Comparison of ENCODE assay signal across 9 mouse cellular contexts in the genomic region with DNA sequence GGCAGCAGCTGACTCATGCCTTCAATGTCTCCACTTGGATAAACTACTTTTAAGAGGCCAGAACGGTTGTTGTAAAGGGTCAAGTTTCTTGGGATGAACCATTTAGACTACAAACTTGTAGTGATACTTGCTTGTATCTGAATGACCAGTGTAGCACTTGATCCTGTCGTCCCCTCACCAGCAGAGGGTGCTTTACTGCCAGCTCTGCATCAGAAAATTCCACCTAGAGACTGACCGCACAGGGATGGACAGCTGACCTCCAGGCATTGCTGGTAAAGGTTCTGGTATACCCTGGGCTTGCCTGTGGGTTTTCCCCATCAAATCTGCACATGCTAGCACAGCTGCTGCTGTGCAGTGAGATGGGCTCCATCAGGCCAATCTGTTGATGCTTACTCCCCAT. TPM values are rescaled to one million over a fixed set of nuclear protein-coding genes. Genes with fewer than 3 reads are reported as not detected.
A peak's percentile ranks its signal among the peaks of the same experiment; 100 is the strongest.
DNase-seq lines count a peak whose midpoint lies in the region; ATAC-seq and TF ChIP-seq lines count a peak whose summit lies in the region.
"Had no signal": no experiment of that assay in that cellular context is flagged by ENCODE, and none has a peak within 500 bp of the region (broad histone marks: within the 10 kb centered on the region; RNA-seq: fewer than 3 reads in every experiment).

No protein-coding gene starts in this region.

- H3K4me3 ChIP-seq in liver, adult 2 months (ENCODE audit: insufficient read depth, low read depth, low read length) = no peak overlapping the region
- H3K4me3 ChIP-seq in liver, embryonic 11.5 days (ENCODE audit: low read depth, low read length) = no peak overlapping the region
- no peak overlapping the region for H3K4me3 ChIP-seq in lung, embryonic 14.5 days (ENCODE audit: low read depth, low read length)
- H3K4me3 ChIP-seq: stomach, embryonic 15.5 days had no signal

- peaks cover 7% of the 10 kb centered on the region; the same call in 1 of the 2 replicates for H3K36me3 ChIP-seq in liver, adult 2 months (ENCODE audit: control insufficient read depth, insufficient read depth, low read length)
- peaks cover 32% of the 10 kb centered on the region for H3K36me3 ChIP-seq in liver, embryonic 11.5 days (ENCODE audit: control insufficient read depth, insufficient read depth, low read length)
- H3K36me3 ChIP-seq in lung, embryonic 14.5 days (ENCODE audit: insufficient read depth) = peaks cover 54% of the 10 kb centered on the region

- peak; percentile 55 to 60 for DNase-seq in cerebellum, postnatal 10 days
- DNase-seq in liver, adult 2 months (ENCODE audit: extremely low read depth, low read depth, low spot score) = peak; percentile 42
- no peak for DNase-seq in liver, embryonic 11.5 days (ENCODE audit: low spot score)
- peak; percentile 57 for DNase-seq in embryo, embryonic 11 days
- peak; percentile 52 for DNase-seq in lung, embryonic 14.5 days
- DNase-seq in gastrocnemius, postnatal 25 days = no peak
- DNase-seq in layer of hippocampus, adult 9-11 months = no peak

- H3K9ac ChIP-seq in liver, adult 2 months (ENCODE audit: low read depth, low read length) = no peak overlapping the region
- H3K9ac ChIP-seq in liver, embryonic 11.5 days (ENCODE audit: low read depth, low read length) = no peak overlapping the region
- no peak overlapping the region for H3K9ac ChIP-seq in lung, embryonic 14.5 days
- H3K9ac ChIP-seq: stomach, embryonic 15.5 days had no signal

- peaks cover 3% of the 10 kb centered on the region for H3K4me1 ChIP-seq in liver, adult 2 months (ENCODE audit: control insufficient read depth, insufficient read depth, low read length)
- H3K4me1 ChIP-seq in liver, embryonic 11.5 days (replicated peaks; ENCODE audit: control insufficient read depth, insufficient read depth, low read length) = peaks cover 6% of the 10 kb centered on the region
- H3K4me1 ChIP-seq in lung, embryonic 14.5 days (ENCODE audit: insufficient read depth) = no peaks in the 10 kb centered on the region

- peak; percentile 70 for TF ChIP-seq CTCF in liver, adult 2 months (IDR thresholded peaks at IDR 0.05; ENCODE audit: low read depth, low read length)
- peak; percentile 60 for TF ChIP-seq CTCF in lung, embryonic 14.5 days (IDR thresholded peaks at IDR 0.05; ENCODE audit: low read depth)

- no peak overlapping the region for H3K4me2 ChIP-seq in liver, embryonic 11.5 days
- no peak overlapping the region for H3K4me2 ChIP-seq in lung, embryonic 14.5 days
- H3K4me2 ChIP-seq: stomach, embryonic 15.5 days had no signal

- H3K27ac ChIP-seq in liver, adult 2 months (replicated peaks; ENCODE audit: insufficient read depth, low read depth, low read length) = no peak overlapping the region
- H3K27ac ChIP-seq in liver, embryonic 11.5 days (ENCODE audit: low read depth, low read length) = no peak overlapping the region
- no peak overlapping the region for H3K27ac ChIP-seq in lung, embryonic 14.5 days (ENCODE audit: low read depth)
- H3K27ac ChIP-seq: stomach, embryonic 15.5 days had no signal

- H3K79me2 ChIP-seq in liver, adult 2 months (ENCODE audit: control insufficient read depth, insufficient read depth, low read length) = no peaks in the 10 kb centered on the region

- no peak; the same call in 1 of the 2 replicates for ATAC-seq in cerebellum, adult (ENCODE audit: insufficient number of reproducible peaks, low FRiP score, low TSS enrichment)
- no peak for ATAC-seq in liver, embryonic 11.5 days (replicated peaks; ENCODE audit: low FRiP score)
- no peak for ATAC-seq in lung, embryonic 14.5 days (ENCODE audit: insufficient read depth)

- WGBS in liver, adult 2 months = 33% methylated on average over 3 of the region's 3 CpGs
- WGBS in liver, embryonic 11.5 days = 44% methylated on average over 3 of the region's 3 CpGs
- WGBS in lung, embryonic 14.5 days = 30% methylated on average over 3 of the region's 3 CpGs

- no peaks in the 10 kb centered on the region for H3K9me3 ChIP-seq in liver, embryonic 11.5 days (ENCODE audit: control insufficient read depth, low read length)
- H3K9me3 ChIP-seq in lung, embryonic 14.5 days (ENCODE audit: low read depth, low read length) = no peaks in the 10 kb centered on the region
- H3K9me3 ChIP-seq: stomach, embryonic 15.5 days had no signal

- H3K27me3 ChIP-seq in liver, adult 2 months (ENCODE audit: control insufficient read depth, insufficient read depth, low read length) = no peaks in the 10 kb centered on the region
- no peaks in the 10 kb centered on the region for H3K27me3 ChIP-seq in liver, embryonic 11.5 days (replicated peaks; ENCODE audit: control insufficient read depth, insufficient read depth, low read length)
- no peaks in the 10 kb centered on the region for H3K27me3 ChIP-seq in lung, embryonic 14.5 days (ENCODE audit: insufficient read depth, low read length)
- H3K27me3 ChIP-seq: stomach, embryonic 15.5 days had no signal

- no peak for TF ChIP-seq POLR2A in liver, adult 2 months (IDR thresholded peaks at IDR 0.05; ENCODE audit: extremely low read depth, insufficient read depth, low read length)

RNA-seq across cellular contexts. Expression of gene Dph7, which starts 1.3 kb away (rescaled TPM):
- total RNA-seq in liver, adult 2 months (2014; rRNA removed) = 3.9 and 4.4 TPM in 2 replicates
- 3.9 and 4.6 TPM in 2 replicates for polyA plus RNA-seq in liver, adult 2 months (2012; rRNA removed)
- 22.9 and 25.2 TPM in 2 replicates for polyA plus RNA-seq in liver, embryonic 11.5 days (2014; fragmentation: Nextera tagmentation; extraction: Ambion mirVana)
- polyA plus RNA-seq in lung, embryonic 14.5 days (2014; fragmentation: Nextera tagmentation; extraction: Ambion mirVana) = 26.4 and 29.3 TPM in 2 replicates
- 1 to 10 TPM; 3.1 to 3.2 TPM for total RNA-seq in gastrocnemius, postnatal 25 days (2021)

RNA-seq across cellular contexts. Expression of gene Zmynd19, which starts 11.3 kb away (rescaled TPM):
- 2.0 and 3.0 TPM in 2 replicates for total RNA-seq in liver, adult 2 months (2014; rRNA removed)
- polyA plus RNA-seq in liver, adult 2 months (2012; rRNA removed) = 3.4 TPM in 2 replicates
- 46.0 and 47.3 TPM in 2 replicates for polyA plus RNA-seq in liver, embryonic 11.5 days (2014; fragmentation: Nextera tagmentation; extraction: Ambion mirVana)
- polyA plus RNA-seq in lung, embryonic 14.5 days (2014; fragmentation: Nextera tagmentation; extraction: Ambion mirVana) = 20.8 and 23.3 TPM in 2 replicates
- total RNA-seq in gastrocnemius, postnatal 25 days (2021) = 10 to 100 TPM; 18.3 to 20.2 TPM

RNA-seq across cellular contexts. Expression of gene Mrpl41, which starts 14.0 kb away (rescaled TPM):
- 68.1 and 77.0 TPM in 2 replicates for total RNA-seq in liver, adult 2 months (2014; rRNA removed)
- polyA plus RNA-seq in liver, adult 2 months (2012; rRNA removed) = 24.4 and 30.1 TPM in 2 replicates
- polyA plus RNA-seq in liver, embryonic 11.5 days (2014; fragmentation: Nextera tagmentation; extraction: Ambion mirVana) = 149 and 158 TPM in 2 replicates
- polyA plus RNA-seq in lung, embryonic 14.5 days (2014; fragmentation: Nextera tagmentation; extraction: Ambion mirVana) = 106 and 115 TPM in 2 replicates
- total RNA-seq in gastrocnemius, postnatal 25 days (2021) = 10 to 100 TPM; 38.5 to 46.3 TPM

RNA-seq across cellular contexts. Expression of gene Pnpla7, which starts 14.9 kb away (rescaled TPM):
- 125 and 141 TPM in 2 replicates for total RNA-seq in liver, adult 2 months (2014; rRNA removed)
- 113 and 122 TPM in 2 replicates for polyA plus RNA-seq in liver, adult 2 months (2012; rRNA removed)
- polyA plus RNA-seq in liver, embryonic 11.5 days (2014; fragmentation: Nextera tagmentation; extraction: Ambion mirVana) = 24.7 TPM in 2 replicates
- 6.6 and 6.7 TPM in 2 replicates for polyA plus RNA-seq in lung, embryonic 14.5 days (2014; fragmentation: Nextera tagmentation; extraction: Ambion mirVana)
- total RNA-seq in gastrocnemius, postnatal 25 days (2021) = 10 to 100 TPM; 27.2 to 27.4 TPM

RNA-seq across cellular contexts. Expression of gene Arrdc1, which starts 25.9 kb away (rescaled TPM):
- 2.5 and 3.1 TPM in 2 replicates for total RNA-seq in liver, adult 2 months (2014; rRNA removed)
- 7.4 and 12.7 TPM in 2 replicates for polyA plus RNA-seq in liver, adult 2 months (2012; rRNA removed)
- 29.8 and 35.2 TPM in 2 replicates for polyA plus RNA-seq in liver, embryonic 11.5 days (2014; fragmentation: Nextera tagmentation; extraction: Ambion mirVana)
- 76.4 and 79.2 TPM in 2 replicates for polyA plus RNA-seq in lung, embryonic 14.5 days (2014; fragmentation: Nextera tagmentation; extraction: Ambion mirVana)
- 1 to 10 TPM; 2.4 to 2.5 TPM for total RNA-seq in gastrocnemius, postnatal 25 days (2021)

Comparison
In these comparisons a context has a peak if more than half of its experiments do, and no peak if none do; other contexts are left out.
1. DNase-seq: peak in cerebellum, postnatal 10 days (2 of 2), liver, adult 2 months (single experiment), embryo, embryonic 11 days (single experiment) and lung, embryonic 14.5 days (single experiment); none in liver, embryonic 11.5 days (single experiment), gastrocnemius, postnatal 25 days (single experiment) and layer of hippocampus, adult 9-11 months (single experiment).